Mouse (Mus musculus) megakaryocyte, embryonic 14.5 days (primary cell): ENCODE measurements around the gene Mroh8. TPM values are rescaled to one million over a fixed set of nuclear protein-coding genes. Genes with fewer than 3 reads are reported as not detected.
"Not testable (repeated sequence)": the region's sequence is repeated elsewhere in the genome, so short reads cannot be mapped to it uniquely, and the experiment has no call there.

ENCODE experiments used
- H3K27me3 ChIP-seq: replicated peaks from 2 replicates; pipeline ENCODE3; 2012; ENCODE audit warnings: inconsistent platforms
- H3K36me3 ChIP-seq: replicated peaks from 2 replicates; pipeline ENCODE3; 2012; ENCODE audit warnings: low read length, inconsistent platforms, mixed read lengths
- H3K4me1 ChIP-seq: 2 replicates; pipeline ENCODE4 v1.6.1; 2012; ENCODE audit warnings: inconsistent platforms
- H3K4me3 ChIP-seq: replicated peaks from 2 replicates; pipeline ENCODE3; 2012; ENCODE audit warnings: moderate library complexity, mild to moderate bottlenecking, inconsistent platforms
- H3K9me3 ChIP-seq: 2 replicates; pipeline ENCODE4 v1.6.1; 2012; ENCODE audit warnings: inconsistent platforms
- FLI1 ChIP-seq: IDR thresholded peaks from 2 replicates; pipeline ENCODE4 v1.6.1; 2012; ENCODE audit warnings: low read length, inconsistent platforms, mixed read lengths
- GATA1 ChIP-seq: IDR thresholded peaks from 3 replicates; pipeline ENCODE4 v1.6.1; 2012; ENCODE audit warnings: mixed read lengths, low read length, inconsistent platforms, borderline replicate concordance
- polyA plus RNA-seq: library from polyadenylated mRNA; stranded (reverse); fragments of >175 nt; gene quantifications from 2 replicates; pipeline ENCODE4 v1.2.3, GENCODE M21; 2012; ENCODE audit warnings: low replicate concordance; ENCODE audit not compliant: insufficient read depth

Mroh8 gene
- polyA plus RNA-seq, 1 experiment, result not detected

DNA sequence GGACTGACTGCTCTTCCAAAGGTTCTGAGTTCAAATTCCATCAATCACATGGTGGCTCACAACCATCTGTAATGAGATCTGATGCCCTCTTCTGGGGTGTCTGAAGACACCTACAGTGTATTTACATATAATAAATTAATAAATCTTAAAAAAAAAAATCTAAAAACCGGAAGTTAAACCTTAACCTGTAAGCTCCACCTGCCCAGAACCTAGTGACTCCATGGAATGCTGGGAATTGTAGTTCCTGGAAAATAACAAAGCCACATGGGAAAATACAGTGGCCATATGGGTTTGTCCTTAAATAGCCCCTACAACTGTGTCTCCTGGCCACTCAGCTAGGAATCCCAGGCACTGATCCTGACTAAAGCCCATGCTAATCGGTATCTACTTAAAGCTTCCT lies 33.7 kb downstream of the Mroh8 start:
- H3K4me3 ChIP-seq, result no peak overlapping the region
- no peak for TF ChIP-seq FLI1
- TF ChIP-seq GATA1, result no peak
- peaks cover 17% of the 10 kb centered on the region for H3K27me3 ChIP-seq
- peaks cover 7% of the 10 kb centered on the region for H3K4me1 ChIP-seq
- H3K36me3 ChIP-seq, result no peaks in the 10 kb centered on the region
- H3K9me3 ChIP-seq, result peaks cover 17% of the 10 kb centered on the region

DNA sequence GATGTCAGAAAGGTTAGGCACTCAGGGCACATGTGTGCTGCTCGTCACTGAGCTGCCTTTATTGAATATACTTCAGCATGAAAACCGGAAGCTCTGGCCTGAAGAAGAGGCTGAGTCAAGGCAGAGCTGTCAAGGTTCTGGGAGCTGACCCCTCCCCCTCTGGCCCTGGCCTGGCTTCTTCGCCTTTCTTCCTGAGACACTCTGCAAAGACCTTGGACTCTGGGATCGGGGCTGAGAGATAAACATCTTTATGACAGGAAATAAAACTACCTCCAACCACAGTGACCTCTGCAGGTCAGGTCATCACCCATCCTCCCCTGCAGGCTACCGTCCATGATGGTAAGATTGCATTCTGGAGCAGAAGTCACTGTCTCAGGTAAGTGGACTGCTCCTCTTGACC lies 34.3 kb downstream of the Mroh8 start:
- peaks cover 7% of the 10 kb centered on the region for H3K4me1 ChIP-seq
- peaks cover 14% of the 10 kb centered on the region for H3K27me3 ChIP-seq
- TF ChIP-seq GATA1 (no peak), FLI1 (no peak)
- H3K4me3 ChIP-seq, result peak overlapping the region; percentile 18
- no peaks in the 10 kb centered on the region for H3K36me3 ChIP-seq
- peaks cover 19% of the 10 kb centered on the region for H3K9me3 ChIP-seq

- Histone ChIP-seq H3K4me3 (no peak overlapping the region), H3K36me3 (no peaks in the 10 kb centered on the region), H3K4me1 (no peaks in the 10 kb centered on the region), H3K9me3 (peaks cover 5% of the 10 kb centered on the region; the same call in 1 of the 2 replicates), H3K27me3 (peaks cover 41% of the 10 kb centered on the region)
- TF ChIP-seq FLI1 (no peak), GATA1 (no peak)
These were observed 43.4 kb downstream of the Mroh8 start for GRCm38 (mm10) chr2:157235946-157236345.

DNA sequence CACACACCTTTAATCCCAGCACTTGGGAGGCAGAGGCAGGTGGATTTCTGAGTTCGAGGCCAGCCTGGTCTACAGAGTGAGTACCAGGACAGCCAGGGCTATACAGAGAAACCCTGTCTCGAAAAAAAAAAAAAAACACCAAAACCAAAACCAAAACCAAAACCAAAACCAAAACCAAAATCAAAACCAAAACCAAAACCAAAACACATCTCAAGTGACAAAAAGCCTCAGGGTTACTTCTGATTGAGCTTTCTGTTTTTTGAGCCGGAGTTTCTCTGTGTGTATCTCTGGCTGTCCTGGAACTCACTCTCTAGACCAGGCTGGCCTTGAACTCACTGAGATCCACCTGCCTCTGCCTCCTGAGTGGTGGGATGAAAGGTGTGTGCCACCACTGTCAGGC lies 57.4 kb downstream of the Mroh8 start:
- not testable (repeated sequence) for H3K4me3 ChIP-seq, H3K4me1 ChIP-seq, H3K36me3 ChIP-seq, H3K9me3 ChIP-seq
- peaks cover 34% of the 10 kb centered on the region for H3K27me3 ChIP-seq

DNA sequence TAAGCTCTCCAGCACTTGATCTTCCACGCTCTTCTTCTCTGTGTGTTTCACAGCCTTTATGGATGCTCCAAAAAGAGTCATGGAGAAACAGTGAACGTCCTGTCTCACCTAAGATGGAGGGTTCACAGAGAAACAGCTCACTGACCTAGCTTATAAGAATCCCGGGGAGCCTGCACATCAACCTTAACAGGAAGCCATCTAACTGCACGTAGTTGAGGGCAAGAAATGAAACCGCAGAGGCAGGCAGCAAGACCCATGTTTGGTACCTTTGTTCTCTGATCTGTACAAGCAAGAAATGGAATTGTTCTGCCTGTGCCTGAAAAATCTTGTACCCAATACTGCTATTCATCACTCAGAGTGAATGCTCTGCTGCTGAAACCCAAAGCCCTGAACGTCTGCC lies 59.2 kb downstream of the Mroh8 start:
- Histone ChIP-seq H3K27me3 (peaks cover 32% of the 10 kb centered on the region), H3K9me3 (no peaks in the 10 kb centered on the region), H3K4me1 (peaks cover 8% of the 10 kb centered on the region; the same call in 1 of the 2 replicates), H3K4me3 (no peak overlapping the region), H3K36me3 (no peaks in the 10 kb centered on the region)
- no peak for TF ChIP-seq FLI1

- no peaks in the 10 kb centered on the region for H3K36me3 ChIP-seq
- H3K9me3 ChIP-seq, result peaks cover 7% of the 10 kb centered on the region; the same call in 1 of the 2 replicates
- no peak overlapping the region for H3K4me3 ChIP-seq
- no peak for TF ChIP-seq GATA1
- no peak for TF ChIP-seq FLI1
- H3K27me3 ChIP-seq, result peaks cover 11% of the 10 kb centered on the region
- H3K4me1 ChIP-seq, result peaks cover 8% of the 10 kb centered on the region; the same call in 1 of the 2 replicates
These were observed 67.6 kb downstream of the Mroh8 start for GRCm38 (mm10) chr2:157211731-157212130.

GRCm38 (mm10) chr2:157204366-157205218 lies 74.8 kb downstream of the Mroh8 start, which contains the start of gene Rbl1:
Gene Rbl1 (minus strand): TSS chr2:157204534.
- no peak; the same call in 1 of the 2 replicates for TF ChIP-seq FLI1
- no peak for TF ChIP-seq GATA1
- Histone ChIP-seq H3K4me3 (peak within 1 kb of the TSS; percentile 97), H3K36me3 (peaks cover 2% of the 10 kb centered on the region), H3K9me3 (peaks cover 7% of the 10 kb centered on the region; the same call in 1 of the 2 replicates), H3K27me3 (no peaks in the 10 kb centered on the region), H3K4me1 (peaks cover 34% of the 10 kb centered on the region)

GRCm38 (mm10) chr2:157203459-157204365 lies 75.6 kb downstream of the Mroh8 start:
- H3K9me3 ChIP-seq, result peaks cover 7% of the 10 kb centered on the region; the same call in 1 of the 2 replicates
- TF ChIP-seq GATA1 (no peak), FLI1 (no peak)

GRCm38 (mm10) chr2:157203026-157203425 lies 76.3 kb downstream of the Mroh8 start:
- Histone ChIP-seq H3K27me3 (no peaks in the 10 kb centered on the region), H3K4me1 (peaks cover 34% of the 10 kb centered on the region), H3K9me3 (peaks cover 7% of the 10 kb centered on the region; the same call in 1 of the 2 replicates), H3K4me3 (peak overlapping the region; percentile 65), H3K36me3 (peaks cover 13% of the 10 kb centered on the region)
- no peak for TF ChIP-seq GATA1
- TF ChIP-seq FLI1, result no peak

More at GRCm38 (mm10) chr2:157203459-157204365, 75.6 kb downstream of the Mroh8 start:
- Histone ChIP-seq H3K4me1 (peaks cover 34% of the 10 kb centered on the region), H3K4me3 (peak overlapping the region; percentile 97), H3K27me3 (no peaks in the 10 kb centered on the region), H3K36me3 (peaks cover 9% of the 10 kb centered on the region)
